Mouse (Mus musculus): ENCODE measurements around the gene Slc35f4. TPM values are rescaled to one million over a fixed set of nuclear protein-coding genes. Genes with fewer than 3 reads are reported as not detected.
"Not testable (repeated sequence)": the region's sequence is repeated elsewhere in the genome, so short reads cannot be mapped to it uniquely, and the experiment has no call there.

Gene Slc35f4
- total RNA-seq, 2 experiments from 2014 or later = not detected

DNA sequence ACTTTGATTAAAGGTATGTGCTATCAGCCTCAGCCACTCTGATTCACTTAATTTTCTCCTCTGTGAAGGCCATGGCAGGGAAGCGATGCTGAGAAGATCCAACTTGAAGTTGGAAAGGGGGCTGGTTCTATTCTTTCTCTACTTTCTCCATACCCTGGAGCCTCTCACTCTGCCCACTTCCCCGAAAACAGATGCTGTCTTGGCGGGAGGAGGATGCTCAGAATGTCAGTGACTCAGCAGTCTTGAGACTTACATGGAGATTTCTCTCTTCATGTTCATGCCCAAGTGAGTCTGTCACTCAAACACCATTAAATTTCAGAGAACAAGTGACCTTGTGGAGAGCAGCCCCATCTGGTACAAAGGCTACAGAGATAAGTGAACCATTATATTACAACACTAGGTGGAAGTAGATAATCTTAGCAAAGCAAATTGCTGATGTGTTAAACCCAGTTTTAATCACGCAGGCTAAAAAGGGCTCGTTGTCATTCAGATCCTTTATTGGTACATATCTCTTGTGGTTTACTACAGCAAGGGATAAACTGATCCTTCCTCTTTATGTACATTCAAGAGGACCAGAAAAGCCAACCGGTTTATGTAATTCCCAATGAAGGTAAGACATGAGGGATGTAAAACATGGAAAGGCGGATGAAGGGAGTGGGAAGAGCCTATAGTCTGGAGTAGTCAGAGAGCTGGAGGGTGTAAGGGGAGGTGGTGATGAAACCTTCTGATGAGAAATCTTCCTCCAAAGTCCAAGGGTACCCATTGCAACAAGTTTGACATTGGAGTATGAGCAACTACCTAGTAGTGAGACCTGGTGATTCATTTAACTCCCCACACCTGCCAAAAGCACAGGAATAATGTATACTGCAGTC, 241.8 kb downstream of the Slc35f4 start:
- no peak for ATAC-seq (replicated peaks; ENCODE audit: poor library complexity)

DNA sequence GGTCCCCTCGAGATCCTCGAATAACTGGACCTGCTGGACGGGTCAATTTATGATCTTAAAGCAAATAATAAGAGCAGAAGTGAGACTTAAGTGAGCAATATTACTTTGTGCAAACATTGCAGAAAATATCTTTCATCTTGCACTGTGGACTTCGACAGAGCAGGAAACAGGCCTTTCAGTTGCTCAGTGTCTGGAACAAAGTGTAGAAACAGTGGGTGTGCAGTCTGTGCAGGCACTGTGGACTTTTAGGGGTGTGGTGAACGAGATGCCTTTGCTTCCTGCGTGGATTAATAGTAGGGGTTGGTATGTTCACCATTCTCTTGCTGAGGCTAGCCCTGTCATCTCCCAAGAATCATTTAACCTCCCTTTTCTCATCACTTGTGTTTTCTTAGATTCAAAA, 247.0 kb downstream of the Slc35f4 start:
- no peak for ATAC-seq (replicated peaks; ENCODE audit: poor library complexity)

DNA sequence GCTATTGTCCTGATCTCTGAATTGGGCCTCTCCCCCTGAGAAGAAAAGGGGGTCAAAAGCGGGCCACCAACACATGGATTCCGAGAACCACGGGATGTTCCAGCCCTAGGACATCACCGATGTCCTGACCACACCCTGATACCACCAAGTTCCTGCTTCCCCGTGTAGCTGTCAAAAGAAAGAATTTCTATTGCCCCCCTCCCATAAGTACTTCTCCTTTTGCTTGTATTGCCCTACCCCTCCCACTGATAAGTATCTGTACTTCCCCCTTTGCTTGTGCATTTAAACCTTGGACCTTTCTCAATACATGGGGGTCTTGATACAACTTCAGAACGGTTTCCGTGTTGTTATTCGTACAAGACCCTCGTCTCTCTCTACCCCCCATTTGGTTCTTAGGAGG, 247.4 kb downstream of the Slc35f4 start:
- ATAC-seq (replicated peaks; ENCODE audit: poor library complexity) = not testable (repeated sequence)

DNA sequence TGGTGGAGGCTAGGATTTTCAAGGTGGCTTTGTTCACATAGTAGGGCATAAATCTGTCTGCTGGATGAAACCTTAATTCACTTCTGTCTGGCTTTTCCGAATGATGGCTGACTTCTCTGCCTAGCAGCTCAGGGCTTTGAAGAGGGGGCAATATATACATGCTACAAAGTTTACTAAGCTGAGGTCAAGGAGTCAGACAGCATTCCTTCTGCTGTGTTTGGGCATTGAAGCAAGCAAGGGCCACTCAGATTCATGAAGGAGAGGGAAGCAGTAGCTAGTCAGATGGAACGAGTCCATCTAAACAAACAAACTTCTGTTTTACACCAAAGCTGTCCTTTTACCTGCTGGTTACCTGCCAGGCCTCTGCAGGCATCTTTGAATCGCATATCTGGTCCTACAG, 248.2 kb downstream of the Slc35f4 start:
- ATAC-seq (replicated peaks; ENCODE audit: poor library complexity) = no peak

DNA sequence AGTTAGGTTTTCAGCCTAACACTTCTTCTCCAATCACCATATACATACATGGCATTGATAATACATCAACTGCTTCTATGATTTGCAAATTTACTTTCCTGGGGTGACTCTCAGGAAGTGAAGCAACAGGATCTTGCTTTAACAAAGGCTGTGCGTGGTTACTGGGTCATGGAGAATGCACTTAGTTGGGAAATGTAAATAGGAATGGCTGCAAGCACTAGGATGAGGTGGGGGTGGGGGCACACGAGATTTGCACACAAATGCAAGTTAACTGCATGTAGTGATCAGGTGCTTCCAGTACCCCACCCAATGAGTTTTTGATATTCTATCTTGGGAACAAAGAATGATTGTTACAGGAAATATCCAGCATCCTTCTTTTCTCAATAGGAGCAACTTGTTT, 250.5 kb downstream of the Slc35f4 start:
- no peak for ATAC-seq (replicated peaks; ENCODE audit: poor library complexity)

DNA sequence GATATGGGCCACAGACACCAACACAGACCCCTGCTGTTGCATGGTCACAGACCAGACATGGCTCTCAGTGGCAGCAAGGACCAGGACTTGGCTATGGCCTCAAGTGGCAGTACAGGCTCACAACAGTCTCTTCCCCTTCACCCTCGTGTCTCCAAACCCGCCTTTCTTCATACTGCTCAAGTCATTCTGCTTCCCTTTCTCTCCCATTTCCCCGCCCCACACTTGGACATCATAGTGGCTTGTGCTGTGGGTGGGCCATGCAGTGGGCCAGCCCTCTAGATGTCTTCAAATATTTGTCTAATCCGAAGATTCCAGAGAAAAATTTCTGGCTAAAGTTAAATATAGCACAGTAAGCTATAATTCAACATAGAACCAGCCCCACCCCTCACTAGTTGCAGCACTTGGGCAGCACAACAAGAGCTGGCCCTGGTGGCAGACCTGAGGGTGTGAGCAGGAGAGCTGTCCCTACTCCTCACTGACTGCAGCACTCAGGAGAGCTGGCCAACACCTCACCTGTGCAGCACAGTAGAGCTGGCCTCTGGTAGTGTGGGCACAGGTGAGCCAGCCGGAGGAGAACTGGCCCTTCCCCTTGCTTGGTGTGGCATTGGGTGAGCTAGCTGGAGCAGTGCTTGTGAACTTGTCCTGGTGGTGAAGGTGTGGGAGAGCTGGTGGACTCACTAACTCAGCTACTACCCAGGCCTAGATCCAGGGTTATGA, 260.4 kb downstream of the Slc35f4 start:
- ATAC-seq (replicated peaks; ENCODE audit: poor library complexity) = no peak

Data from megakaryocyte progenitor cell, adult 5-6 weeks (primary cell).